Mouse (Mus musculus) NIH3T3 (cell line): ENCODE results near the gene Slc30a2.

Source experiments
- DNase-seq: peaks from one replicate; pipeline ENCODE4 v3.0.0-alpha.2; 2012; ENCODE audit warnings: low read depth

Slc30a2 gene

DNA sequence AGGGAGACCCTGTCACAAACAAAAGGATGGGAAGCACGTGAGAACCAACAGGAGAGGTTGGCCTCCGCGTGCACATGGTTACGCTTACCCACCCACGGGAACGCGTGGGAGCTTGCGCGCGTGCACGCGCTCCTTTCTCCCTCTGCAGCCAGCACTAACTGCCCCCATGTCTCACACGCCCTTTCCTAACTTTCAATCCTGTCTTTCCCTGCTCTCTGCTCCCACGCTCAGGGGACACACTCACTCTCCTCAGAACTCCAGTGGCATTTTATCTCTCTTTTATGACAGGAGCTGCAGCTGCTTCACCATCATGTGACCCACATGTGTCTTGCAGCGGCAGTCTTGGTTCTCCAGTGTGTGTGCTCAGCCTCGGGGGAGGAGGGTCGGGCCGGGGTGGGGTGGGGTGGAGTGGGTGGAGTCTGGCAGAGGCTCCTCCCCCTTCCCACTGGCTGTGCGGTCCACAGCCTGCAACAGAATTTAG lies 58.2 kb downstream of the Slc30a2 start:
- DNase-seq: no peak

DNA sequence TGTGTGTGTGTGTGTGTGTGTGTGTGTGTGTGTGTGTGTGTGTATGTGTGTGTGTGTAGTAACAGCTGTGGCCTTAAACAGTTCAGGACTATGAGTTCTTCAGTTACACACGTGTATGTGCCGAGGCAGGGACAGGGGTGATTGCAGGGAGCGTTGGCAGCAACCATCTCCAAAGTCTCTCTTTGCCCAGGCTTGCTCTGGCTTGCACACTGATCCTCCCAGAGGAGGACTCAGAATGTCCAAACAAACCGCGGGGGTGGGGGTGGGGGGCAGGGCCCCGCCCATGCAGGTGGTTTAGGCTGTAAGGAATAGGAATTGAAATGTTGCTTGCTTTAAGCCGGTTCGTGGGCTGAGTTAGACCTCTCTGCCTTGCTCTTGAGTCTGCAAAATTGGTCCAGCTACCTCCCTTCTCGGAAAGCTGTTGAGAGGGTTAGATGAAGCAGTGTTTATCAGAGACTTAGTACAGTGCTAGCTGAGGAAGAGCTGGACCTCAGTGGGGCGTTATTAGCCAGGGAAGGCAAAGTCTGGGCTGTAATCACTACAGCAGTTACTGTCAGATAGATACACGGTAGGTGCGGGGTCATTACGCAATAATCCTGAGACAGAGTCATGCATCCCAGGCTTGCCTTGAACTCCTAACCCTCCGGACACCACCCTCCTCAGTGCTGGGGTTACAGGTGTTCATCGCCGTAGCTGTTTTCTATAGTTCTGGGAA lies 59.0 kb downstream of the Slc30a2 start:
- DNase-seq: no peak

DNA sequence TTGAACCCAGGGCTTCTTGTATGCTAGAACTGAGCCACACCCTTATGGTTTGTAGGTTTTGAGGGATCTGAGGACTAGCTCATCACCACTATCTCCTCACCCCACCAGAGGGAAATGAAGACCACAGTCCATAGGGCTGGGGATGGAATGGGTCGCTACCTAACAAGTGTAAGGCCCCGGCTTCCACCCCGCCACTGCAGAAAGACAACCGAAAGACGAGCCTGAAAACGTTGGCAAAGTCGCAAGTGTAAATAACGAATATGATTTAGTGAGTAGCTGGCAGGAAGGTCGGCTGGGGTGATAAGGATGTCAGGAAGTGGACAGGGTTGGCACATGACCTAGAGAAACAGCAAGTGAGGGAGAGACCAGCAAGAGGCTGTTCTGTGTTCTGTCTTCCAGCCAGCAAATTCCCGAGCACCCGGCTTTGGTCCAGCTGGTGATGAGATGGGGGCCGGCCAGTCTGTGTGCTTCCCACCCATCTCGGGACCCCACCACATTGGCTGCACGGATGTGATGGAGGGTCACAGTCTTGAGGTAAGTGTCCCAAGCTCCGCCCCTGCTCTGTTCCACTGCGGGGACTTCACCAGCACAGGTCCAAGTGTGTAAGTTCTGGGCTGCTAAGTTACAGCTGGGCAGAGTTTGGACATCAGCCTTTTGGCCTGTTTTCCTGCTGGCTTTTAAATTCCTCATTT lies 59.7 kb downstream of the Slc30a2 start:
- DNase-seq: no peak

GRCm38 (mm10) chr4:134403721-134404120 lies 60.7 kb downstream of the Slc30a2 start:
- no peak for DNase-seq
